Mouse (Mus musculus) layer of hippocampus, postnatal 36 days (tissue): ENCODE measurements at regions not wholly inside any gene's neighbourhood (a gene's known extent, or its start where the extent isn't known, plus 50 kb on each side); places are given as distances from the start of the nearest gene placed in this dataset.

Experiments used
- DNase-seq, 2 experiments: peaks; one replicate each; pipeline ENCODE4 v3.0.0; 2022

DNA sequence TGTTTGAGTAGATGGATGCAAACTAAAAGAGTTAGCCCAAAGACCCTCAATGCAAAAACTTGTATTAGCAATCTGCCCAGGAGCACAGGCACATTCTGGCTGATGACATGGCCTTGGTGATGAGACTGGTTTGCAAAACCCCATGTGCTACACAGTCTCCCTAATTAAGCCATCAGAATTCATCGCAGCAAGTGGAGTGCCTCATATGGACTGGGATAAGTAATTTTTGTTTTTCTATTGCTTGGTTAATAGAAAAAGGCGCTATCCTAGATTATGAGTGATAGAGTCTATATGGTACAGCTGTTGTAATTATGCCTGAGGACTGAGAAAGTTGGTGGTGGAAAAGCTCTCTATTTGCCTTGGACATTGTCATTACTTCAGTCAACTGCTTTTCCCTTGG, 155.2 kb upstream of the Robo1 start:
- no peak for DNase-seq

DNA sequence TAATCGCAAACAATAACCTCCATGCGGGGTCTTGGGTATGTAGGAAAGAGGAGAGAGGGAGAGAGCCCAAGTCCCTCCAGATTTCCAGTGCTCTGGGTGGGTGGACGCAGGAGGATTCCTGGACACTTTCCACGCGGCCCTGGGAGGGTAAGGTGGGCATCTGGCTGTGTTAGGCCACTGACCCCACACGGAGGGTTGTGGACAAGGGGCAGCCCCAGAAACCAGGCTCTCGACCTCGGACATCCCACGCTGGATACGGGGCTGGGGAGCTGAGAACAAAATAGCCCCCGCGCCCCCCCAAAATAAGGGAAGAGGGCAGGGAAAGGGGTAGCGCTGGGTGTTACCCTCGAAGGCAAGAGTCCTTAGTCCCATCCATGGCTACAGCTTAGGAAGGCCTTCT, 150.2 kb upstream of the Robo1 start:
- DNase-seq, result no peak

DNA sequence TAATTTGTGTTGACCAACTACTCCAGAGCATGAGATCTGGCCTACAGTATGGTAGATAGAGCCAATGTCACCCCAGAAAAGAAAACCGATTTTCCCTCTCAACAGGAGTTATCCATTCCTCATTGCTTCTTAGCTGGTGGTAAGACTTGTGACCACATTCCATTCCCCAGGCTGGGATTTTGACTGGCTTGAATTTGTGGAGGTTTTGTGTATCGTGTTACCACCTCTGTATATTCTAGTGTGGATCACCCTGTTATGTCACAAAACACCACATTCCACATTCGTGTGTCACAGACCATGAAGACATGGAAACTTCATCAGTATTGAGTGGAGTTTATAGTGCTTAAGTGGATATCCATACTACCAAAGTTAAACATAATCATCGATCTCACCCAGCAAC, 148.7 kb upstream of the Robo1 start:
- DNase-seq, result no peak

GRCm38 (mm10) chr16:72175727-72176126, 132.4 kb upstream of the Robo1 start:
- DNase-seq, result no peak

- no peak for DNase-seq
Measured at GRCm38 (mm10) chr16:72194320-72194719, 113.8 kb upstream of the Robo1 start.

DNA sequence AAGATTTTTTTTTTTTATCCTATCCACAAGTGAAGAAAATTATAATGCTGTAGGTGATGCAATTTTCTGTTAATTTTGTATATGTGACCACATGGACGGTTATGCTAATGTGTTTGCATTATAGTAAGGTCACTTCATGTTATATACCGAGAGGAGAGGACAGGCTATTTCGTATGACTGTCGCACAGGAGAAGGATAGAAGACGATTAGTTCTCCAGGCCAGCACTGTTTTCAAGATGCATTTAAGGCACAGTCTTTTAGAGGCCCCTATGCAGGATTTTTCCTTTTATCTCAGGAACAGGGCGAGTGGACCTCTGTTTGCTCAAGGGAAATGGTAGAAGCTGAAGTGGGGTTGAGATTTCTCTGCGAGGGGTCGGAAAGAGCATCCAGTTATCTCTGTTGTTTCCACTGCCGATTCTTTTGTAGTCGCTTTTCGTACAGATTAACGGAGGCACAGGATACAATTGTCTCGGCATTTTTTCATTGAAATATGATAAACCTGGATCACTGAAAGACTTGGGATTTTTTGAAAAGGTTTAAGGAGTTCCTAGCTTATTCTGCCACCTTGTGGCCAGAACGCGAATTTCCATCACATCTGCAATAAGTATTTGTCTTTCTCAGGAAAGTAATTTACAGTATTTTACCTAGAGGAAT, 92.6 kb upstream of the Robo1 start:
- DNase-seq, result peak; percentile 34 to 41

- DNase-seq, result no peak
Measured at GRCm38 (mm10) chr16:72218021-72218420, 90.1 kb upstream of the Robo1 start.

DNA sequence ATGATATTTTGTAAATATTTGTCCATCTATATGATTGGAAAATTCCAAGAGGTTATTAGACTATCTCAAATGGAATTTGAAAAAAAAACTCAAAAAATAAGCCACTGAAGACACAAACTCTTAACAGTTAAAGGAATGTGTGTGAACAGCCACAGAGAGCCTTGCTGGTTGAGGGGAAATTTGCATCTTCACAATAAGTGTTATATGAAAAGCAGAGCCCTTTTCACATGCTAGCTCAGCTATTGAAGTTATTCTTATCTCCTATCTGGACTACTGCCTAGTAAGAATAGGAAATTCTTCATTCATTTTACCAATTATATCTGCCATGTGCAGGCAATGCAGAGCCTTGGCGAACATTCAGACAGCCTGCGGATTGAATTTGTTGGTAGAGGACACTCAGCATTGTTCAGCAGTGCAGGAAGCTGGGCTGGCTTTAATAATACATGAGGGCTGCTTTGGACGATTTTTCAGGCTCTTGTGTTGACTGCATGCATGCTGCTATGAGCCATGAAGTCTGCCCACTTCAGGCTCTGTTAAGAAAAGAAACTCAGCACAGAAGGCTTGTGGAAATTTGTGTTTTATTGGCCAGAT, 86.1 kb upstream of the Robo1 start:
- peak; percentile 28 to 37 for DNase-seq

GRCm38 (mm10) chr16:72223860-72224259, 84.2 kb upstream of the Robo1 start:
- DNase-seq, result no peak

- DNase-seq, result no peak
Measured at GRCm38 (mm10) chr16:72225157-72225880, 82.8 kb upstream of the Robo1 start.

DNA sequence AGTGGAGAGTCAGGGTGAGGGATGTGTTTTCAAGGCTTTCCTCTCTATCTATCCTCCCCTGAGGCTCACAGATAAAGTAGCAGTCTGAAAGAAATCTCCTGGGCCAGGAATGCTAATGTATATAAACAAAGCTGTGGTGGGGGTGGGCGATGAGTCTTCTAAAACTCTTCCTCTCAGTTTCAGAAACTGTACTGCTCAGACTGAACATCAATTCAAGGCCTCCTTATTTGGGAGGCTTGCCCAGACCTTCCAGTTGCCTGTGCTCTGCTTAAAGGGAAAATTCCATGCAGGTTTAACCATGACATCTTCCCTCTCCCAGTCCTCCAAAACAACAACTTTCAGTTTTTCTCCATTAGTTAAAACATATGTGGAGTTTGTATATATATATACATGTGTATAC, 73.7 kb upstream of the Robo1 start:
- DNase-seq, result no peak

GRCm38 (mm10) chr16:72239631-72240030, 68.5 kb upstream of the Robo1 start:
- DNase-seq, result no peak

DNA sequence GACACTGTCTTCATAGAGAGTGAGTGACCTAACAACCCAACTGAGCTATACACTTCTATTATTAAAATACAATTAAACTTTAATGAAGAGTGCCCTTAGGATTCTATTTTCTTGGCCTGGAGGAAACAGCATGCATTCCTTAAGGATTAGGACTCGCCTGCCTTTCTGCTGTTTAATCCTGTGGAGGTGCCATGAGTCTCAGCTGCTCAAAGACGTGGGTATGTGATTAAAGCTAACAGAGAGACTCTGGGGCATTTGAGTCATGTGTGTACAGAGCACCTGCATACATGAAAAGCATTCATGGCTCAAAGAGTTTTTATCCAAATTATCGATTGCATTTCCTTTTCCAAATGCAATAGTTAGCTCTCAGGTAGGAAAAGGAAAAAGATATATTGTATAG, 51.7 kb upstream of the Robo1 start:
- no peak for DNase-seq
